Mouse (Mus musculus) embryonic facial prominence, embryonic 13.5 days (tissue): Measurements from ENCODE around the gene Slc44a3. TPM values are rescaled to one million over a fixed set of nuclear protein-coding genes. Genes with fewer than 3 reads are reported as not detected.

Source experiments
- ATAC-seq: fragments of 200-750 bp; cut with Nextera tagmentation; 2 replicates; pipeline ENCODE4 v1.8.0; 2017; ENCODE audit warnings: low read depth; ENCODE audit not compliant: insufficient number of reproducible peaks, insufficient read depth, low FRiP score, low TSS enrichment
- H3K27ac ChIP-seq: fragments of 300-500 bp; sonication (generic); 2 replicates; pipeline ENCODE4 v1.5.1; 2015; ENCODE audit warnings: moderate library complexity, mild to moderate bottlenecking, inconsistent platforms
- H3K27me3 ChIP-seq: fragments of 300-500 bp; sonication (generic); 2 replicates; pipeline ENCODE4 v1.6.1; 2015; ENCODE audit warnings: mild to moderate bottlenecking, inconsistent platforms
- H3K36me3 ChIP-seq: fragments of 300-500 bp; sonication (generic); 2 replicates; pipeline ENCODE4 v1.6.1; 2015; ENCODE audit warnings: mild to moderate bottlenecking, inconsistent platforms
- H3K4me1 ChIP-seq: fragments of 300-500 bp; sonication (generic); 2 replicates; pipeline ENCODE4 v1.6.1; 2015; ENCODE audit warnings: inconsistent platforms
- H3K4me2 ChIP-seq: fragments of 300-500 bp; sonication (generic); 2 replicates; pipeline ENCODE4 v1.6.1; 2015; ENCODE audit warnings: moderate library complexity, mild to moderate bottlenecking, inconsistent platforms
- H3K4me3 ChIP-seq: fragments of 300-500 bp; sonication (generic); 2 replicates; pipeline ENCODE4 v1.5.1; 2015; ENCODE audit warnings: mild to moderate bottlenecking, inconsistent platforms
- H3K9ac ChIP-seq: fragments of 300-500 bp; sonication (generic); 2 replicates; pipeline ENCODE4 v1.6.1; 2015; ENCODE audit warnings: mild to moderate bottlenecking, inconsistent platforms
- H3K9me3 ChIP-seq: fragments of 300-500 bp; sonication (generic); 2 replicates; pipeline ENCODE4 v1.6.1; 2016; ENCODE audit warnings: inconsistent platforms
- WGBS: fragments of 180-500 bp; shearing (Covaris S2); methylation state at CpG from one replicate; pipeline ENCODE4 v1.1.7; 2015; ENCODE audit warnings: mixed read lengths; 5-methylcytosine and 5-hydroxymethylcytosine counted together
- polyA plus RNA-seq: library from polyadenylated mRNA; unstranded; fragments of >200 nt; fragmentation: Nextera tagmentation; extraction: Ambion mirVana; gene quantifications from 2 replicates; pipeline ENCODE4 v1.2.1, GENCODE M21; 2015

Slc44a3 gene
- polyA plus RNA-seq, 1 experiment from 2014 or later = 2.3 TPM

- Histone ChIP-seq H3K27me3 (no peaks in the 10 kb centered on the region), H3K4me2 (peak overlapping the region; percentile 49), H3K4me1 (peaks cover 57% of the 10 kb centered on the region), H3K4me3 (no peak overlapping the region), H3K9me3 (no peaks in the 10 kb centered on the region), H3K27ac (peak overlapping the region; percentile 94), H3K9ac (peak overlapping the region; percentile 32; the same call in 1 of the 2 replicates), H3K36me3 (no peaks in the 10 kb centered on the region)
- 3% methylated on average over 13 of the region's 13 CpGs for WGBS
- ATAC-seq = peak; percentile 87
These were observed 62.8 kb downstream of the Slc44a3 start for GRCm38 (mm10) chr3:121469185-121469975.

- Histone ChIP-seq H3K27me3 (no peaks in the 10 kb centered on the region), H3K4me3 (no peak overlapping the region), H3K36me3 (no peaks in the 10 kb centered on the region), H3K9me3 (no peaks in the 10 kb centered on the region), H3K9ac (no peak overlapping the region), H3K4me1 (peaks cover 66% of the 10 kb centered on the region), H3K4me2 (no peak overlapping the region), H3K27ac (peak overlapping the region; percentile 94)
- no peak for ATAC-seq
- 17% methylated on average over 2 of the region's 2 CpGs for WGBS
These were observed 64.1 kb downstream of the Slc44a3 start for GRCm38 (mm10) chr3:121468136-121468535.

DNA sequence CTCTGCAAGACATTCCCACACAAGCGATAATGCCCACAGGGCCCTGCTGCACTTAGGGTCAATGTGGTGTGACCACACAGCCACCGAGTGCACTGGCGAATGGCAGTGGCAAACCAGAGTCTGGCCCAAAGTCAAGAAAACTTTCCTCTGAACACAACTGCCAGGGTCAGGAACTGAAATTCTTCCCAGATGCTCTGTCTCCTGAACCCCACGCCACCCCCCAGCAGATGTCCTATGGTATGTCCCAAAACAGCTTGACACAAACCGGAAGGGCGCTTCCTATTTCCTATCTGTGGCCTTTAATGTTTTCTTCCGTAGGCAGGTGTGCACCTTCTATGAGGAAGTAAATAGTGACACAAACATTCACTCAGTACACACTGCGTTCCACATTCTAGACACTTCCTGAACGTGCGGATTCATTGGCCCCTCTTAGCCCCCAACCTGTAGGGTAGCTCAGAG is 65.1 kb downstream of the Slc44a3 start:
- H3K27ac ChIP-seq = no peak overlapping the region
- no peak for ATAC-seq
- WGBS = 50% methylated on average over 10 of the region's 10 CpGs
- H3K9ac ChIP-seq = no peak overlapping the region
- no peak overlapping the region for H3K4me3 ChIP-seq
- no peak overlapping the region for H3K4me2 ChIP-seq
- H3K36me3 ChIP-seq = no peaks in the 10 kb centered on the region
- H3K9me3 ChIP-seq = no peaks in the 10 kb centered on the region
- no peaks in the 10 kb centered on the region for H3K27me3 ChIP-seq
- peaks cover 71% of the 10 kb centered on the region for H3K4me1 ChIP-seq

DNA sequence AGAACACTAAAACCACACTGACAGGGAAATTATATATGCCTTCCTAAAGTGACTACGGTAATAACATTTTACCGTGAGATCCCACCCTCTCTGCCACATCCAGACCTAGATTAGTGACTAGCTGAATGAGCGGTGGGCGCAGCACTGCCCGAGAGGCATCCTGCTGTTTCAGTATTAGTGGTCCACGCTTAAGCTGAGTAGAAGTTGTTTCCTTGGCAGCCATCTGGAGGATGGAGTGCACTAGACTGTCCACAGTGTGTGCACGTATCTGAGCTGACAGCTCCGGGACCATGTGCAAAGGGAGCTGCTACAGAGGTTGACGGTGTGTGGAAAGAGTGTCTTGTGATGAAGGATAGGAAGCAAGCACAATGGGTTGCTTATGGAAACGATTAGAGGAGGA is 66.4 kb downstream of the Slc44a3 start:
- no peak overlapping the region for H3K4me3 ChIP-seq
- no peak for ATAC-seq
- no peak overlapping the region for H3K9ac ChIP-seq
- H3K27ac ChIP-seq = no peak overlapping the region
- peaks cover 71% of the 10 kb centered on the region for H3K4me1 ChIP-seq
- H3K4me2 ChIP-seq = no peak overlapping the region
- no peaks in the 10 kb centered on the region for H3K27me3 ChIP-seq
- H3K36me3 ChIP-seq = peaks cover 4% of the 10 kb centered on the region
- H3K9me3 ChIP-seq = no peaks in the 10 kb centered on the region
- WGBS = 42% methylated on average over 10 of the region's 10 CpGs

DNA sequence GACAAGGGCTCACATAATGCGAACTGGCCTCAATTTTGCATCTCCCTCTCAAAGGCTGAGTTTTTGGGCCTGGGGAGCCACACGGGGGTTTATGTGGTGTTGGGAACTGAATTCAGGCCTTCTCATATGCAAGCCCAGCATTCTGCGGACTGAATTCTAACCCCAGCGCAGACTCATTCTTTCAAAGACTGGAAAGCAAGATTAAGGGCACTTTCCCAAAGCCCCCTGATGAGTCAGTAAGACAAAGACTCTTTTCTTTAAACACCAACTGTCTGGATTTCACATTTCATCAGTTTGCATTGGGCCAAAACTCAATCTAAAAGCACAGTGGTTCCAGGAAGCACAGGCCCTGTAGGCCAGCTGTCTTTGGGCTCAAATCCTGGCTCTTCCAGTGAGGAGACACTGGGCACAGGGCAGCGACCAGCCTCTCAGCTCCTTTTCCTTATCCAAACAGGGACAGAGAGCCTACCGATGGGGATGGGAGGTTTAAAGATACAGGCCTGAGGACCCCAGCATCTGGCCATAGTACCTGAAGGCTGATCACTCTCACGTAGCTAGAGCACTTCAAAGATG is 67.4 kb downstream of the Slc44a3 start:
- H3K36me3 ChIP-seq = peaks cover 13% of the 10 kb centered on the region
- no peaks in the 10 kb centered on the region for H3K9me3 ChIP-seq
- H3K9ac ChIP-seq = no peak overlapping the region
- WGBS = 50% methylated on average over 7 of the region's 7 CpGs
- H3K27me3 ChIP-seq = no peaks in the 10 kb centered on the region
- peaks cover 62% of the 10 kb centered on the region for H3K4me1 ChIP-seq
- peak overlapping the region; percentile 77 for H3K27ac ChIP-seq
- no peak for ATAC-seq
- no peak overlapping the region for H3K4me3 ChIP-seq
- H3K4me2 ChIP-seq = no peak overlapping the region

DNA sequence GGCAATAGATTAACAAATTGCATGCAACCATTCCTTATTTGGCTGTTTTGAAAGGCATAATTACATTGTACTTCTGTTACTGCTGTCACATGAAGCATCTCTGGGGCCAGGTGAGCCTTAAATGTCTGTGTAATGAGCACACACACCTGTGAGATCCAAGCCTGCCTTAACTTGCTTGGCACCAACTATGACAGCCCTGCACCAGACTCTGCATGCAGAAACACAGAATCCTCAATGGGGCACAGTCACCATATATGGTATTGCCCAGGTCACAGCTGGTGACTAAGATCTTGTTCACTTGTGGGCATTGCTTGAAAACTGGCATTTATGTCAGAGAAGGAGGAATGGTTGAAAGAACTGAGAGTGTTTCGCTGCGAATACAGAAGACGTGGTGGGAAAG is 69.4 kb downstream of the Slc44a3 start:
- H3K9ac ChIP-seq = no peak overlapping the region
- peak overlapping the region; percentile 44; the same call in 1 of the 2 replicates for H3K27ac ChIP-seq
- H3K36me3 ChIP-seq = peaks cover 31% of the 10 kb centered on the region
- peaks cover 44% of the 10 kb centered on the region for H3K4me1 ChIP-seq
- H3K27me3 ChIP-seq = no peaks in the 10 kb centered on the region
- ATAC-seq = no peak
- H3K9me3 ChIP-seq = no peaks in the 10 kb centered on the region
- H3K4me2 ChIP-seq = no peak overlapping the region
- 75% methylated on average over 3 of the region's 3 CpGs for WGBS
- H3K4me3 ChIP-seq = no peak overlapping the region

- H3K9me3 ChIP-seq = no peaks in the 10 kb centered on the region
- H3K27me3 ChIP-seq = no peaks in the 10 kb centered on the region
- no peak for ATAC-seq
- no peak overlapping the region for H3K27ac ChIP-seq
- WGBS = 90% methylated on average over 13 of the region's 13 CpGs
- H3K4me1 ChIP-seq = peaks cover 33% of the 10 kb centered on the region
- no peak overlapping the region for H3K4me3 ChIP-seq
- H3K9ac ChIP-seq = no peak overlapping the region
- H3K36me3 ChIP-seq = peaks cover 44% of the 10 kb centered on the region
- no peak overlapping the region for H3K4me2 ChIP-seq
These were observed 70.7 kb downstream of the Slc44a3 start for GRCm38 (mm10) chr3:121461477-121461876.

DNA sequence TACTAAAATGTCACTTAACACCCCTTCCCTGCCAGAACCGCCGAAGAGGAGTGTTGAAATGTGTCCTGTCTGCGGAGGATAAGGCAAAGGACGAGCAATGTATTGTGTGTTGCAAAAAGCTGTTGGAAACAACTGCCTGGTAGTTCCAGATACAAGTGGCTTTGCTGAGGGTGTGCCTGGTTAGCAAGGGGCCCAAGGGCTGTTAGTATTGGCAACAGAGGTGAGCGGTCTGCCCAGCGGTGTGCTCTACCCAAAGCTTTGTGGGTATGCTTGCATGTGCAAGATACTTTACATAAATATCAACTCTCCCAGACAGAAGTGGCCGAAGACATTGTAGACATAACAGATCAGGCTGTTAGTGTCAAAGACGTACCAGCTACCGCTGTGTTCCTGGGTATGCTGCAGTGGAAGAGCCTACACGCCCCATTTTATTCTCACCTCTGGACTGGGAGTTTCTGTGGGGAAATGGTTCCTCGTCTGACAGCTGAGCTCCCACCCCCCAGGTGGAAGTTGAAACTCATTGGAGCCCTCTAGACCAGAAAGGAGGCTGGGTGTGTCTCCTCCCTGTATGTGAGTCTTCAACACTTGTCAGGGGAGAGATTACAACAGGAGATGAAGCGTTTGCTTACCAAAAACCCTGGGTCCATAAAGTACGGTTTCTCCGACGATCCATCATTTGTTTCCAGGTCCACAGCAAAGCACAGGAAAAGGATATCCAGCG is 71.6 kb downstream of the Slc44a3 start:
- no peak overlapping the region for H3K4me2 ChIP-seq
- H3K4me1 ChIP-seq = peaks cover 25% of the 10 kb centered on the region
- no peak overlapping the region for H3K27ac ChIP-seq
- 86% methylated on average over 16 of the region's 16 CpGs for WGBS
- H3K4me3 ChIP-seq = no peak overlapping the region
- no peaks in the 10 kb centered on the region for H3K9me3 ChIP-seq
- ATAC-seq = no peak
- H3K36me3 ChIP-seq = peaks cover 52% of the 10 kb centered on the region
- no peak overlapping the region for H3K9ac ChIP-seq
- H3K27me3 ChIP-seq = no peaks in the 10 kb centered on the region

GRCm38 (mm10) chr3:121458545-121459492 is 73.4 kb downstream of the Slc44a3 start:
- ATAC-seq = no peak
- Histone ChIP-seq H3K36me3 (peaks cover 71% of the 10 kb centered on the region), H3K27ac (peak overlapping the region; percentile 33; the same call in 1 of the 2 replicates), H3K9ac (no peak overlapping the region), H3K4me3 (no peak overlapping the region), H3K4me2 (no peak overlapping the region), H3K4me1 (peaks cover 11% of the 10 kb centered on the region; the same call in 1 of the 2 replicates), H3K27me3 (no peaks in the 10 kb centered on the region), H3K9me3 (no peaks in the 10 kb centered on the region)
- 69% methylated on average over 14 of the region's 14 CpGs for WGBS

- Histone ChIP-seq H3K4me3 (no peak overlapping the region), H3K27ac (no peak overlapping the region), H3K9me3 (no peaks in the 10 kb centered on the region), H3K9ac (no peak overlapping the region), H3K4me2 (no peak overlapping the region), H3K4me1 (peaks cover 25% of the 10 kb centered on the region), H3K27me3 (no peaks in the 10 kb centered on the region), H3K36me3 (peaks cover 66% of the 10 kb centered on the region)
- ATAC-seq = no peak
- 55% methylated on average over 10 of the region's 10 CpGs for WGBS
These were observed 80.8 kb downstream of the Slc44a3 start for GRCm38 (mm10) chr3:121451404-121451803.

DNA sequence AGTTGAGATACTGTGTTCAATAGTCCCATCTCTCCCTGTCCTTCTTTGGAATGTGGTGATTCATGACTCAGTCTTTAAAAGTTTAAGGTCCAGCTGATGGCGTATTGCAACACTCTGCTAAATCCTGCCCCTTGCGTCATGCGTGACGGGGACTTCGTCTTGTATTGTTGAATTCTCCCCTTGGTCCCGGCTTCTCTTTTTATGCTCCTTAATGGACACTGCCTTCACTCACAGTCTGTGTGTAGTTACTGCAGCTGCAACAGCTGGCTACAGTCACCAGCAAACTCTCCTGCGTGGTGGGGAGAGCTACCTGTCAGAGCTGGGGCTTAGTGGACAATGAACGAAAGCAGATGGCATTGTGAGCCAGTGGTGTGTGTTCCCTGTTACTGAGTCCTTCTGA is 82.7 kb downstream of the Slc44a3 start:
- ATAC-seq = no peak
- WGBS = 82% methylated on average over 8 of the region's 8 CpGs
- no peak overlapping the region for H3K27ac ChIP-seq

More for the DNA sequence above, 82.7 kb downstream of the Slc44a3 start:
- Histone ChIP-seq H3K4me2 (no peak overlapping the region), H3K9me3 (0 out of 2 replicates have a peak, but pooled peaks cover 2% of the 10 kb centered on the region), H3K36me3 (peaks cover 55% of the 10 kb centered on the region), H3K9ac (no peak overlapping the region), H3K4me1 (peaks cover 29% of the 10 kb centered on the region), H3K4me3 (no peak overlapping the region), H3K27me3 (no peaks in the 10 kb centered on the region)
